Mouse (Mus musculus): Measurements from ENCODE around the gene Olfr516. TPM values are rescaled to one million over a fixed set of nuclear protein-coding genes. Genes with fewer than 3 reads are reported as not detected.
A peak's percentile ranks its signal among the peaks of the same experiment; 100 is the strongest.
"Not testable (repeated sequence)": the region's sequence is repeated elsewhere in the genome, so short reads cannot be mapped to it uniquely, and the experiment has no call there.

Gene Olfr516
- not detected in 2 replicates for polyA plus RNA-seq (2012; rRNA removed)

GRCm38 (mm10) chr7:108850429-108850828 lies at the start of gene Olfr516:
TSS of gene Olfr516 (minus strand) at chr7:108850529.
- no peak within 1 kb of the TSS for H3K4me3 ChIP-seq (ENCODE audit: insufficient read depth, low read length)
- H3K4me1 ChIP-seq (ENCODE audit: control insufficient read depth, insufficient read depth, low read length) = no peaks in the 10 kb centered on the region
- H3K27ac ChIP-seq (ENCODE audit: insufficient read depth, low read length) = no peak within 1 kb of the TSS
- no peak for TF ChIP-seq POLR2A (IDR thresholded peaks at IDR 0.05; ENCODE audit: extremely low read depth, insufficient read depth, low read length)
- no peak for TF ChIP-seq CTCF (IDR thresholded peaks at IDR 0.05; ENCODE audit: extremely low read depth, insufficient read depth, low read length)

- Histone ChIP-seq H3K27ac (ENCODE audit: insufficient read depth, low read length) (no peak within 1 kb of the TSS), H3K4me3 (ENCODE audit: insufficient read depth, low read length) (no peak within 1 kb of the TSS), H3K4me1 (ENCODE audit: control insufficient read depth, insufficient read depth, low read length) (no peaks in the 10 kb centered on the region)
- TF ChIP-seq CTCF (IDR thresholded peaks at IDR 0.05; ENCODE audit: extremely low read depth, insufficient read depth, low read length) (no peak), POLR2A (IDR thresholded peaks at IDR 0.05; ENCODE audit: extremely low read depth, insufficient read depth, low read length) (no peak)
Measured at GRCm38 (mm10) chr7:108894320-108894719, 44.0 kb upstream of the Olfr516 start, which contains the start of gene Olfr519. TSS of gene Olfr519 (minus strand) at chr7:108894420.

DNA sequence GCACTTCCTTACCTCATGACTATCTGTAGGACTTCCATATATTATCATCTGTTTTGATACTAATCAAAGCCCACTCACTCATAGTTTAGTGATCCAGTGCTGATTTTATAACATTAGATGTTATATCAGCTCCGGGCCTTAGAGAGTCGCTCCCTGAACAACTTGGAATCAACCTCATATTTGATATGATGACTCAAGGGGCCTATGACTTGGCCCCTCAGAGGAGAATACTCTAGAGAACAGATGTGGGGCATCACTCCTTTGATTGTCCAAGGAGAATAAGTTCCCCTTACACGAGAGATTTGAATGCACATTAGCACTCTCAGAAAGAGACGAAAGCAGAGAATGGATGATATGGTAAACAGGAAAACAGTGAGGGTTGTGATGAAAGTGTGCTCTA lies 34.6 kb upstream of the Olfr516 start, which contains the start of gene Olfr518:
Gene Olfr518, minus strand, starts transcription at position 101 of the 400 bp plus-strand sequence.
- Histone ChIP-seq H3K4me1 (ENCODE audit: control insufficient read depth, insufficient read depth, low read length) (no peaks in the 10 kb centered on the region), H3K4me3 (ENCODE audit: insufficient read depth, low read length) (no peak within 1 kb of the TSS), H3K27ac (ENCODE audit: insufficient read depth, low read length) (no peak within 1 kb of the TSS)
- TF ChIP-seq POLR2A (IDR thresholded peaks at IDR 0.05; ENCODE audit: extremely low read depth, insufficient read depth, low read length) = no peak
- no peak for TF ChIP-seq CTCF (IDR thresholded peaks at IDR 0.05; ENCODE audit: extremely low read depth, insufficient read depth, low read length)

- H3K27ac ChIP-seq (ENCODE audit: insufficient read depth, low read length) = no peak within 1 kb of the TSS
- H3K4me3 ChIP-seq (ENCODE audit: insufficient read depth, low read length) = no peak within 1 kb of the TSS
- TF ChIP-seq CTCF (IDR thresholded peaks at IDR 0.05; ENCODE audit: extremely low read depth, insufficient read depth, low read length) (no peak), POLR2A (IDR thresholded peaks at IDR 0.05; ENCODE audit: extremely low read depth, insufficient read depth, low read length) (no peak)
- H3K4me1 ChIP-seq (ENCODE audit: control insufficient read depth, insufficient read depth, low read length) = no peaks in the 10 kb centered on the region
Measured at GRCm38 (mm10) chr7:108872279-108872678, 21.9 kb upstream of the Olfr516 start, which contains the start of gene Olfr517. TSS of gene Olfr517 (minus strand) at chr7:108872379.

DNA sequence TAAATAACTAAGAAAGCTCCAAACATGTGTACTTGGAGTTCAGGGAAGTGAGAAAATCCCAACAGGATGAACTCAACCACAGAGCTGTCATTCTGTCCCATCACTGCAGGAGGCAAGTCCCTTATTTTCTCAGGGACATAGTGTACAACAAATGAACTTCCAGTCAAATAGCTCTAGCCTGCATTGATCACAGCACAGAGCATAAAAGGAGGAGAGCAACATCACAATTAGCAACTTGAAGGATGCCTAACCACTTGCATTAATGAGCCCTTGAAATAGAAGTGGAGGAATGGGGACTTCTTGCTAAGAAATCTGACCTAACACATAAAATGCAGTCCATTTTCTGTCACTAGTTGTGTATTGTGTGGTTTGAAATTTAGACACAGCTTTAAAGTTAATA lies 24.4 kb downstream of the Olfr516 start, which contains the start of gene Olfr514:
Gene Olfr514, minus strand, starts transcription at position 101 of the 400 bp plus-strand sequence.
- no peak for TF ChIP-seq POLR2A (IDR thresholded peaks at IDR 0.05; ENCODE audit: extremely low read depth, insufficient read depth, low read length)
- TF ChIP-seq CTCF (IDR thresholded peaks at IDR 0.05; ENCODE audit: extremely low read depth, insufficient read depth, low read length) = no peak
- Histone ChIP-seq H3K27ac (ENCODE audit: insufficient read depth, low read length) (no peak within 1 kb of the TSS), H3K4me1 (ENCODE audit: control insufficient read depth, insufficient read depth, low read length) (no peaks in the 10 kb centered on the region), H3K4me3 (ENCODE audit: insufficient read depth, low read length) (no peak within 1 kb of the TSS)

GRCm38 (mm10) chr7:108814593-108815215 lies 35.6 kb downstream of the Olfr516 start:
- TF ChIP-seq CTCF (IDR thresholded peaks at IDR 0.05; ENCODE audit: extremely low read depth, insufficient read depth, low read length) = 0 out of 2 replicates have a peak, but pooled peaks have one; percentile 9
- not testable (repeated sequence) for H3K4me3 ChIP-seq (ENCODE audit: insufficient read depth, low read length); H3K4me1 ChIP-seq (ENCODE audit: control insufficient read depth, insufficient read depth, low read length); H3K27ac ChIP-seq (ENCODE audit: insufficient read depth, low read length)

GRCm38 (mm10) chr7:108797205-108797933 lies 53.0 kb downstream of the Olfr516 start:
- TF ChIP-seq CTCF (IDR thresholded peaks at IDR 0.05; ENCODE audit: extremely low read depth, insufficient read depth, low read length) = no peak
- no peak for TF ChIP-seq POLR2A (IDR thresholded peaks at IDR 0.05; ENCODE audit: extremely low read depth, insufficient read depth, low read length)
- Histone ChIP-seq H3K4me3 (ENCODE audit: insufficient read depth, low read length) (no peak overlapping the region), H3K4me1 (ENCODE audit: control insufficient read depth, insufficient read depth, low read length) (no peaks in the 10 kb centered on the region), H3K27ac (ENCODE audit: insufficient read depth, low read length) (no peak overlapping the region)

Other genes with a start within 250 kb of the Olfr516 start
- gene Olfr506, start 239.7 kb downstream of the Olfr516 start, polyA plus RNA-seq (2012; rRNA removed) = not detected in 2 replicates
- gene Olfr507, start 228.7 kb downstream of the Olfr516 start, polyA plus RNA-seq (2012; rRNA removed) = not detected in 2 replicates
- gene Olfr508, start 220.5 kb downstream of the Olfr516 start, polyA plus RNA-seq (2012; rRNA removed) = not detected in 2 replicates
- gene Olfr509, start 198.6 kb downstream of the Olfr516 start, polyA plus RNA-seq (2012; rRNA removed) = not detected in 2 replicates
- gene Olfr510, start 184.1 kb downstream of the Olfr516 start, polyA plus RNA-seq (2012; rRNA removed) = not detected in 2 replicates
- not detected in 2 replicates for gene Olfr512, start 137.2 kb downstream of the Olfr516 start, polyA plus RNA-seq (2012; rRNA removed)
- gene Olfr513, start 99.6 kb downstream of the Olfr516 start, polyA plus RNA-seq (2012; rRNA removed) = not detected in 2 replicates
- gene Olfr514, start 24.5 kb downstream of the Olfr516 start, polyA plus RNA-seq (2012; rRNA removed) = not detected in 2 replicates
- not detected in 2 replicates for gene Olfr517, start 21.9 kb upstream of the Olfr516 start, polyA plus RNA-seq (2012; rRNA removed)
- gene Olfr518, start 34.5 kb upstream of the Olfr516 start, polyA plus RNA-seq (2012; rRNA removed) = not detected in 2 replicates
- not detected in 2 replicates for gene Olfr519, start 43.9 kb upstream of the Olfr516 start, polyA plus RNA-seq (2012; rRNA removed)
- gene Nlrp10, start 79.6 kb upstream of the Olfr516 start, polyA plus RNA-seq (2012; rRNA removed) = 0.04 and 0.06 TPM in 2 replicates
- gene Eif3f, start 83.9 kb upstream of the Olfr516 start, polyA plus RNA-seq (2012; rRNA removed) = 91.9 and 95.0 TPM in 2 replicates
- gene Tub, start 99.8 kb upstream of the Olfr516 start, polyA plus RNA-seq (2012; rRNA removed) = 161 and 176 TPM in 2 replicates
- 42.7 and 42.8 TPM in 2 replicates for gene Ric3, start 232.8 kb upstream of the Olfr516 start, polyA plus RNA-seq (2012; rRNA removed)